Mouse (Mus musculus): Measurements from ENCODE around the gene Grwd1. TPM values are rescaled to one million over a fixed set of nuclear protein-coding genes. Genes with fewer than 3 reads are reported as not detected.
A peak's percentile ranks its signal among the peaks of the same experiment; 100 is the strongest.
"Not testable (repeated sequence)": the region's sequence is repeated elsewhere in the genome, so short reads cannot be mapped to it uniquely, and the experiment has no call there.

Grwd1 gene
- 62.7 and 69.6 TPM in 2 replicates for polyA plus RNA-seq (2014; fragmentation: Nextera tagmentation; extraction: Ambion mirVana)

GRCm38 (mm10) chr7:45830427-45831127, at the start of gene Grwd1:
Grwd1 (minus strand) TSS chr7:45830944.
- peaks cover 38% of the 10 kb centered on the region for H3K36me3 ChIP-seq (ENCODE audit: control insufficient read depth, insufficient read depth, low read length)
- H3K27me3 ChIP-seq (ENCODE audit: control insufficient read depth, insufficient read depth, low read length): peaks cover 28% of the 10 kb centered on the region
- peak within 1 kb of the TSS; percentile 93 for H3K4me3 ChIP-seq (ENCODE audit: low read depth, low read length)
- H3K4me2 ChIP-seq (replicated peaks; ENCODE audit: low read depth, low read length): peak within 1 kb of the TSS; percentile 91
- ATAC-seq (ENCODE audit: insufficient number of reproducible peaks, insufficient read depth, low FRiP score, low read depth): peak; percentile 85
- H3K9me3 ChIP-seq (ENCODE audit: control insufficient read depth, low read depth, low read length): no peaks in the 10 kb centered on the region
- 0 out of 2 replicates have a peak within 1 kb of the TSS, but pooled peaks have one; percentile 48 for H3K27ac ChIP-seq (ENCODE audit: low read length)
- H3K4me1 ChIP-seq (ENCODE audit: control insufficient read depth, insufficient read depth, low read length): peaks cover 17% of the 10 kb centered on the region
- WGBS: under 1% methylated on average over 35 of the region's 35 CpGs
- H3K9ac ChIP-seq (replicated peaks; ENCODE audit: low read depth, low read length): peak within 1 kb of the TSS; percentile 51

GRCm38 (mm10) chr7:45880531-45880930, 49.8 kb upstream of the Grwd1 start:
- H3K4me2 ChIP-seq (replicated peaks; ENCODE audit: low read depth, low read length): no peak overlapping the region
- H3K9ac ChIP-seq (replicated peaks; ENCODE audit: low read depth, low read length): no peak overlapping the region
- no peaks in the 10 kb centered on the region for H3K27me3 ChIP-seq (ENCODE audit: control insufficient read depth, insufficient read depth, low read length)
- WGBS: 95% methylated on average over 4 of the region's 4 CpGs
- peaks cover 82% of the 10 kb centered on the region for H3K36me3 ChIP-seq (ENCODE audit: control insufficient read depth, insufficient read depth, low read length)
- ATAC-seq (ENCODE audit: insufficient number of reproducible peaks, insufficient read depth, low FRiP score, low read depth): no peak
- no peak overlapping the region for H3K27ac ChIP-seq (ENCODE audit: low read length)
- H3K9me3 ChIP-seq (ENCODE audit: control insufficient read depth, low read depth, low read length): no peaks in the 10 kb centered on the region
- H3K4me3 ChIP-seq (ENCODE audit: low read depth, low read length): no peak overlapping the region
- H3K4me1 ChIP-seq (ENCODE audit: control insufficient read depth, insufficient read depth, low read length): no peaks in the 10 kb centered on the region

GRCm38 (mm10) chr7:45878278-45878677, 47.5 kb upstream of the Grwd1 start, which contains the start of gene Grin2d:
Grin2d (minus strand) TSS chr7:45878378.
- 97% methylated on average over 1 of the region's 1 CpGs for WGBS

GRCm38 (mm10) chr7:45876895-45877294, 46.2 kb upstream of the Grwd1 start:
- Histone ChIP-seq H3K4me3 (ENCODE audit: low read depth, low read length) (no peak overlapping the region), H3K4me2 (replicated peaks; ENCODE audit: low read depth, low read length) (no peak overlapping the region), H3K27ac (ENCODE audit: low read length) (no peak overlapping the region), H3K9me3 (ENCODE audit: control insufficient read depth, low read depth, low read length) (no peaks in the 10 kb centered on the region), H3K4me1 (ENCODE audit: control insufficient read depth, insufficient read depth, low read length) (peaks cover 15% of the 10 kb centered on the region; the same call in 1 of the 2 replicates), H3K9ac (replicated peaks; ENCODE audit: low read depth, low read length) (no peak overlapping the region), H3K27me3 (ENCODE audit: control insufficient read depth, insufficient read depth, low read length) (no peaks in the 10 kb centered on the region), H3K36me3 (ENCODE audit: control insufficient read depth, insufficient read depth, low read length) (peaks cover 61% of the 10 kb centered on the region)
- WGBS: 94% methylated on average over 7 of the region's 7 CpGs
- ATAC-seq (ENCODE audit: insufficient number of reproducible peaks, insufficient read depth, low FRiP score, low read depth): no peak

More at GRCm38 (mm10) chr7:45878278-45878677, 47.5 kb upstream of the Grwd1 start, which contains the start of gene Grin2d:
- not testable (repeated sequence) for H3K4me3 ChIP-seq (ENCODE audit: low read depth, low read length); H3K9me3 ChIP-seq (ENCODE audit: control insufficient read depth, low read depth, low read length); H3K27me3 ChIP-seq (ENCODE audit: control insufficient read depth, insufficient read depth, low read length); ATAC-seq (ENCODE audit: insufficient number of reproducible peaks, insufficient read depth, low FRiP score, low read depth); H3K27ac ChIP-seq (ENCODE audit: low read length); H3K9ac ChIP-seq (replicated peaks; ENCODE audit: low read depth, low read length); H3K4me2 ChIP-seq (replicated peaks; ENCODE audit: low read depth, low read length)
- Histone ChIP-seq H3K4me1 (ENCODE audit: control insufficient read depth, insufficient read depth, low read length) (peaks cover 15% of the 10 kb centered on the region; the same call in 1 of the 2 replicates), H3K36me3 (ENCODE audit: control insufficient read depth, insufficient read depth, low read length) (peaks cover 75% of the 10 kb centered on the region)

- Histone ChIP-seq H3K36me3 (ENCODE audit: control insufficient read depth, insufficient read depth, low read length) (peaks cover 35% of the 10 kb centered on the region), H3K9ac (replicated peaks; ENCODE audit: low read depth, low read length) (peak overlapping the region; percentile 90), H3K4me3 (ENCODE audit: low read depth, low read length) (peak overlapping the region; percentile 76), H3K27ac (ENCODE audit: low read length) (peak overlapping the region; percentile 93), H3K27me3 (ENCODE audit: control insufficient read depth, insufficient read depth, low read length) (0 out of 2 replicates have a peak, but pooled peaks cover 9% of the 10 kb centered on the region), H3K9me3 (ENCODE audit: control insufficient read depth, low read depth, low read length) (no peaks in the 10 kb centered on the region), H3K4me2 (replicated peaks; ENCODE audit: low read depth, low read length) (peak overlapping the region; percentile 89), H3K4me1 (ENCODE audit: control insufficient read depth, insufficient read depth, low read length) (peaks cover 35% of the 10 kb centered on the region; the same call in 1 of the 2 replicates)
- peak; percentile 43 for ATAC-seq (ENCODE audit: insufficient number of reproducible peaks, insufficient read depth, low FRiP score, low read depth)
- 1% methylated on average over 28 of the region's 28 CpGs for WGBS
Measured at GRCm38 (mm10) chr7:45873061-45873947, 42.6 kb upstream of the Grwd1 start.

GRCm38 (mm10) chr7:45872624-45873023, 41.9 kb upstream of the Grwd1 start, which contains the start of gene Kdelr1:
Kdelr1 (plus strand) TSS chr7:45872772.
- WGBS: 1% methylated on average over 18 of the region's 18 CpGs

GRCm38 (mm10) chr7:45870282-45871058, 39.7 kb upstream of the Grwd1 start:
- H3K27me3 ChIP-seq (ENCODE audit: control insufficient read depth, insufficient read depth, low read length): 0 out of 2 replicates have a peak, but pooled peaks cover 12% of the 10 kb centered on the region
- peak overlapping the region; percentile 23 for H3K4me3 ChIP-seq (ENCODE audit: low read depth, low read length)
- no peaks in the 10 kb centered on the region for H3K9me3 ChIP-seq (ENCODE audit: control insufficient read depth, low read depth, low read length)
- H3K4me1 ChIP-seq (ENCODE audit: control insufficient read depth, insufficient read depth, low read length): peaks cover 47% of the 10 kb centered on the region; the same call in 1 of the 2 replicates
- WGBS: 1% methylated on average over 30 of the region's 30 CpGs
- ATAC-seq (ENCODE audit: insufficient number of reproducible peaks, insufficient read depth, low FRiP score, low read depth): no peak
- no peak overlapping the region for H3K27ac ChIP-seq (ENCODE audit: low read length)
- peak overlapping the region; percentile 28; the same call in 1 of the 2 replicates for H3K9ac ChIP-seq (replicated peaks; ENCODE audit: low read depth, low read length)
- peak overlapping the region; percentile 43 for H3K4me2 ChIP-seq (replicated peaks; ENCODE audit: low read depth, low read length)
- peaks cover 10% of the 10 kb centered on the region for H3K36me3 ChIP-seq (ENCODE audit: control insufficient read depth, insufficient read depth, low read length)

More at GRCm38 (mm10) chr7:45872624-45873023, 41.9 kb upstream of the Grwd1 start, which contains the start of gene Kdelr1:
- Histone ChIP-seq H3K4me2 (replicated peaks; ENCODE audit: low read depth, low read length) (peak within 1 kb of the TSS; percentile 89), H3K9me3 (ENCODE audit: control insufficient read depth, low read depth, low read length) (no peaks in the 10 kb centered on the region), H3K4me3 (ENCODE audit: low read depth, low read length) (peak within 1 kb of the TSS; percentile 76), H3K36me3 (ENCODE audit: control insufficient read depth, insufficient read depth, low read length) (peaks cover 31% of the 10 kb centered on the region), H3K27ac (ENCODE audit: low read length) (peak within 1 kb of the TSS; percentile 93), H3K27me3 (ENCODE audit: control insufficient read depth, insufficient read depth, low read length) (0 out of 2 replicates have a peak, but pooled peaks cover 9% of the 10 kb centered on the region), H3K9ac (replicated peaks; ENCODE audit: low read depth, low read length) (peak within 1 kb of the TSS; percentile 90), H3K4me1 (ENCODE audit: control insufficient read depth, insufficient read depth, low read length) (peaks cover 39% of the 10 kb centered on the region; the same call in 1 of the 2 replicates)
- ATAC-seq (ENCODE audit: insufficient number of reproducible peaks, insufficient read depth, low FRiP score, low read depth): peak; percentile 74

Data from stomach, embryonic 14.5 days (tissue).